Mouse (Mus musculus): ENCODE measurements around the gene Smyd3. TPM values are rescaled to one million over a fixed set of nuclear protein-coding genes. Genes with fewer than 3 reads are reported as not detected.

The Smyd3 gene
- total and polyA plus RNA-seq, 2 experiments from 2014 or later, result 15.8 to 28.4 TPM

DNA sequence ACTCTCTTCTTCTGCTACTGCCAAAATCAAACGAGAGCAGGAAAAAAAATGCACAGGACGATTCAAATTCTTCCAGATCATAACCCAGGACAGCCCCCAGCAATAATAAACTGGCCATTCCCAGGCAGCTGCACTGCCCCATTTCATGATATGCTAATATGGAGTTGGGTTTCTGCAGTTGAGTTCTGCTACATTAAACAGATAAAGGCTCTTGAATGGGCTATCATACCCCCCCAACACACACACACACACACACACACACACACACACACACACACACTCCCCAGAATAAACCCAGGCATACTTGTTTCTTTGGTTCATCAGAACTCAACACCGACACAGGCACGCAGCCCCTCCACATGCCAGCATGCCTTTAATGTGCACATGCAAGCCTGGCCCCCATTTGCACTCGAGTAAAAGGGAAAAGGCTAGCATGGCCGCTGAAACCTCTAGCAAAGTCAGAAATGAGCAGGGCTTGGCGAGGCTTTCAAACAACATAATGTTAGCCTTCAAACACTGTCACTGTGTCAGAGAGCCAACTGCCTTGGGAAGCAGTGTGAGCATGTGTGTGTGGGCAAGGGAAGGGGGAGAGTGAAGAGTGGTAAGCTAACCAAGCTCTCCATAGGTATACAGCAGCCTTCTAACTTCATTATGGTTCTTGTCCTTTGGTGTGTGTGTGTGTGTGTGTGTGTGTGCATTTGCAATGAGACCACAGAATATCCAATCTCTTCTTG lies 513.5 kb downstream of the Smyd3 start:
- no peaks in the 10 kb centered on the region for H3K9me3 ChIP-seq (ENCODE audit: low read length)
- WGBS, result 40% methylated on average over 7 of the region's 7 CpGs
- no peak overlapping the region for H3K4me3 ChIP-seq (ENCODE audit: low read depth, low read length)
- no peak for TF ChIP-seq CTCF (IDR thresholded peaks at IDR 0.05)
- DNase-seq (ENCODE audit: low spot score) (peak; percentile 41), ATAC-seq (ENCODE audit: low FRiP score) (peak; percentile 62; the same call in 1 of the 2 replicates)
- H3K4me2 ChIP-seq (ENCODE audit: low read depth, low read length, poor library complexity, severe bottlenecking), result no peak overlapping the region
- no peak overlapping the region for H3K9ac ChIP-seq (replicated peaks; ENCODE audit: low read length, poor library complexity, severe bottlenecking)
- 0 out of 2 replicates have a peak overlapping the region, but pooled peaks have one; percentile 38 for H3K27ac ChIP-seq (ENCODE audit: low read depth, low read length)
- no peaks in the 10 kb centered on the region for H3K4me1 ChIP-seq (ENCODE audit: insufficient read depth, low read length)
- no peaks in the 10 kb centered on the region for H3K27me3 ChIP-seq (ENCODE audit: insufficient read depth, low read length)
- no peaks in the 10 kb centered on the region for H3K36me3 ChIP-seq (ENCODE audit: insufficient read depth, low read length)

- H3K4me1 ChIP-seq (ENCODE audit: insufficient read depth, low read length), result no peaks in the 10 kb centered on the region
- H3K27ac ChIP-seq (ENCODE audit: low read depth, low read length), result no peak overlapping the region
- H3K9me3 ChIP-seq (ENCODE audit: low read length), result no peaks in the 10 kb centered on the region
- H3K9ac ChIP-seq (replicated peaks; ENCODE audit: low read length, poor library complexity, severe bottlenecking), result no peak overlapping the region
- no peak overlapping the region for H3K4me2 ChIP-seq (ENCODE audit: low read depth, low read length, poor library complexity, severe bottlenecking)
- no peaks in the 10 kb centered on the region for H3K27me3 ChIP-seq (ENCODE audit: insufficient read depth, low read length)
- H3K36me3 ChIP-seq (ENCODE audit: insufficient read depth, low read length), result no peaks in the 10 kb centered on the region
- no peak overlapping the region for H3K4me3 ChIP-seq (ENCODE audit: low read depth, low read length)
- 52% methylated on average over 5 of the region's 5 CpGs for WGBS
- TF ChIP-seq CTCF (IDR thresholded peaks at IDR 0.05), result no peak
- DNase-seq (ENCODE audit: low spot score), result peak; percentile 36
- peak; percentile 44; the same call in 1 of the 2 replicates for ATAC-seq (ENCODE audit: low FRiP score)
These were observed 514.3 kb downstream of the Smyd3 start for GRCm38 (mm10) chr1:179003406-179004132.

DNA sequence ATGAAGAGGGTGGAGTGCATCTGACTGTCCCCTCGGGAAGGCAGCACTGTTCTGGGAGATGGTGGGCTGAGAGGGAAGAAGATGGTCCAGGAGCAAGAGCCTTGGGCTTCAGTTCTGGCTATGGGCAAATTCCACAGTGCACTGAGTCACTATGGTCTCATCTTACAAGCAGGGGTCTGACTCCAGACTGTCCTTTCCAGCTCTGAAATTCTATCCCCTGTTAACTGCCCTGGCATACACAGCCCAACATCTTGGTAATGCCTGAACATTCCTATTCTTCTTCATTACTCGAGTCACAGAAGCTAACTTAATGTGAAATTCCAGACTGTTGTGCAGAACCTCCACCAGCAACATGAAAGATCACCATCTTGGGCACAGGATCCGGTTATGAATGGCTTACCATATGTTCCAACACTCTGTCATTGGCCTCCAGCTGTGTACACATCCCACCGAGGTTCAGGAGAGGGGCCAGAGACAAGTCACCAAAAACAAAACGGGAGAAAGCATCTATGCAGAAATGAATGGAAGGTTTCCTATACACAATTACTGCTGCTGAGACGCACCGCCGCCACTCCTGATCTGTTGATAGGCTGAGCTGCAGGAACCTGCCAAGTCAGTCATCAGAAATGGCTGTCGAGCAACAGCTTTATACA lies 517.8 kb downstream of the Smyd3 start:
- H3K36me3 ChIP-seq (ENCODE audit: insufficient read depth, low read length), result no peaks in the 10 kb centered on the region
- H3K4me2 ChIP-seq (ENCODE audit: low read depth, low read length, poor library complexity, severe bottlenecking), result no peak overlapping the region
- ATAC-seq (ENCODE audit: low FRiP score) (no peak), DNase-seq (ENCODE audit: low spot score) (no peak)
- H3K4me1 ChIP-seq (ENCODE audit: insufficient read depth, low read length), result no peaks in the 10 kb centered on the region
- no peak overlapping the region for H3K27ac ChIP-seq (ENCODE audit: low read depth, low read length)
- H3K4me3 ChIP-seq (ENCODE audit: low read depth, low read length), result no peak overlapping the region
- 73% methylated on average over 9 of the region's 9 CpGs for WGBS
- no peak overlapping the region for H3K9ac ChIP-seq (replicated peaks; ENCODE audit: low read length, poor library complexity, severe bottlenecking)
- no peaks in the 10 kb centered on the region for H3K9me3 ChIP-seq (ENCODE audit: low read length)
- no peaks in the 10 kb centered on the region for H3K27me3 ChIP-seq (ENCODE audit: insufficient read depth, low read length)
- no peak for TF ChIP-seq CTCF (IDR thresholded peaks at IDR 0.05)

- H3K9ac ChIP-seq (replicated peaks; ENCODE audit: low read length, poor library complexity, severe bottlenecking), result no peak overlapping the region
- 40% methylated on average over 4 of the region's 4 CpGs for WGBS
- H3K4me3 ChIP-seq (ENCODE audit: low read depth, low read length), result no peak overlapping the region
- ATAC-seq (ENCODE audit: low FRiP score) (no peak), DNase-seq (ENCODE audit: low spot score) (no peak)
- H3K4me1 ChIP-seq (ENCODE audit: insufficient read depth, low read length), result no peaks in the 10 kb centered on the region
- H3K4me2 ChIP-seq (ENCODE audit: low read depth, low read length, poor library complexity, severe bottlenecking), result no peak overlapping the region
- no peak overlapping the region for H3K27ac ChIP-seq (ENCODE audit: low read depth, low read length)
- no peaks in the 10 kb centered on the region for H3K36me3 ChIP-seq (ENCODE audit: insufficient read depth, low read length)
- H3K27me3 ChIP-seq (ENCODE audit: insufficient read depth, low read length), result no peaks in the 10 kb centered on the region
- no peak for TF ChIP-seq CTCF (IDR thresholded peaks at IDR 0.05)
- no peaks in the 10 kb centered on the region for H3K9me3 ChIP-seq (ENCODE audit: low read length)
These were observed 520.0 kb downstream of the Smyd3 start for GRCm38 (mm10) chr1:178997870-178998269.

DNA sequence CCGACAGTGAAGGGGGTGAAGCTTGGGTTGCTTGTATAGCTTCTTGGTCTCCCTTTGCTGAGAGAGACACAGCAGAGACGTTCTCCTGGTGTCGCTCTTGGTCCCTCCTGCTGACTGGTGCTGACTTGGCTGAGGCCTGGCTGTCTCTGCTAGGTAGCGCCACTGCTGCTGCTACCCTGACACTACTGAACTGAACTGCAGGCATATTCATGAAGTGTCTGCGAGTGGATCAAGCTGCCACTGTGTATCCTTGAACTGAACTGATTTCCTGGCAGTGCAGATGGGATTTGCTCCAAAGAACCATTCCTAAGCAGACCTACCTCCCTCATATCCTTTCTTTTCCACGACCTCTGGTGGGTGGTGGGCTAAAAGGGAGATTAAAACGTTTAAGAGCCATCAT lies 523.6 kb downstream of the Smyd3 start:
- TF ChIP-seq CTCF (IDR thresholded peaks at IDR 0.05), result no peak
- Histone ChIP-seq H3K27me3 (ENCODE audit: insufficient read depth, low read length) (no peaks in the 10 kb centered on the region), H3K27ac (ENCODE audit: low read depth, low read length) (no peak overlapping the region), H3K36me3 (ENCODE audit: insufficient read depth, low read length) (no peaks in the 10 kb centered on the region), H3K4me1 (ENCODE audit: insufficient read depth, low read length) (no peaks in the 10 kb centered on the region), H3K4me3 (ENCODE audit: low read depth, low read length) (no peak overlapping the region), H3K9me3 (ENCODE audit: low read length) (no peaks in the 10 kb centered on the region), H3K4me2 (ENCODE audit: low read depth, low read length, poor library complexity, severe bottlenecking) (no peak overlapping the region), H3K9ac (replicated peaks; ENCODE audit: low read length, poor library complexity, severe bottlenecking) (no peak overlapping the region)
- ATAC-seq (ENCODE audit: low FRiP score) (no peak), DNase-seq (ENCODE audit: low spot score) (no peak)
- 70% methylated on average over 7 of the region's 7 CpGs for WGBS

GRCm38 (mm10) chr1:178992503-178992902 lies 525.3 kb downstream of the Smyd3 start:
- Histone ChIP-seq H3K4me2 (ENCODE audit: low read depth, low read length, poor library complexity, severe bottlenecking) (no peak overlapping the region), H3K9ac (replicated peaks; ENCODE audit: low read length, poor library complexity, severe bottlenecking) (no peak overlapping the region), H3K4me3 (ENCODE audit: low read depth, low read length) (no peak overlapping the region), H3K4me1 (ENCODE audit: insufficient read depth, low read length) (no peaks in the 10 kb centered on the region), H3K27me3 (ENCODE audit: insufficient read depth, low read length) (no peaks in the 10 kb centered on the region), H3K27ac (ENCODE audit: low read depth, low read length) (no peak overlapping the region), H3K36me3 (ENCODE audit: insufficient read depth, low read length) (no peaks in the 10 kb centered on the region), H3K9me3 (ENCODE audit: low read length) (no peaks in the 10 kb centered on the region)
- no peak for TF ChIP-seq CTCF (IDR thresholded peaks at IDR 0.05)
- WGBS, result 92% methylated on average over 3 of the region's 3 CpGs
- DNase-seq (ENCODE audit: low spot score) (no peak), ATAC-seq (ENCODE audit: low FRiP score) (no peak)

Measured in midbrain, postnatal 0 days (tissue).